Mouse (Mus musculus) layer of hippocampus, adult 8-10 months (tissue): ENCODE results near the gene Ankrd23. TPM values are rescaled to one million over a fixed set of nuclear protein-coding genes. Genes with fewer than 3 reads are reported as not detected.

Experiments used
- microRNA-seq, 2 experiments: library from miRNA; unstranded; fragments of <30 nt; microRNA quantifications; one replicate each; pipeline ENCODE4 v1.2.0; 2022
- total RNA-seq, 4 experiments: library from RNA; stranded (reverse); gene quantifications; 2 replicates each; pipeline ENCODE4 v1.2.4; 2022

Ankrd23 gene
- total RNA-seq, 4 experiments from 2014 or later: 3.7 to 7.7 (median 5.0) TPM

Small RNA genes within 50 kb of the gene (microRNA-seq; reads per million reads assigned to microRNA genes)
- 0 reads per million in 2 experiments for gene Gm47280

Other genes with a start within 250 kb of the Ankrd23 start
- 10 to 100 TPM; 18.1 to 22.0 (median 18.8) TPM for gene Arid5a, start 229.2 kb downstream of the Ankrd23 start, total RNA-seq
- 10 to 100 TPM; 60.0 to 93.5 (median 78.2) TPM for gene Kansl3, start 167.7 kb downstream of the Ankrd23 start, total RNA-seq
- not detected for gene Fer1l5, start 164.6 kb downstream of the Ankrd23 start, total RNA-seq
- 10 to 100 TPM; 56.0 to 81.9 (median 69.0) TPM for gene Lman2l, start 91.6 kb downstream of the Ankrd23 start, total RNA-seq
- 10 to 100 TPM; 14.8 to 17.9 (median 16.2) TPM for gene Cnnm4, start 65.3 kb downstream of the Ankrd23 start, total RNA-seq
- gene Cnnm3, start 25.0 kb downstream of the Ankrd23 start, total RNA-seq: 10 to 100 TPM; 33.3 to 47.2 (median 35.7) TPM
- gene Gm42417, start 2.5 kb upstream of the Ankrd23 start, total RNA-seq: under 1 TPM in 1 of 4 experiments, not detected in 3; 0.38 TPM
- 10 to 100 TPM; 10.3 to 18.2 (median 13.2) TPM for gene Ankrd39, start 10.6 kb upstream of the Ankrd23 start, total RNA-seq
- gene Sema4c, start 21.5 kb upstream of the Ankrd23 start, total RNA-seq: 10 to 100 TPM; 13.8 to 18.3 (median 15.1) TPM
- under 1 TPM in 1 of 4 experiments, not detected in 3; 0.55 TPM for gene Fam178b, start 146.3 kb upstream of the Ankrd23 start, total RNA-seq
- gene Cox5b, start 154.6 kb upstream of the Ankrd23 start, total RNA-seq: 100 to 1,000 TPM; 439 to 655 (median 576) TPM
- gene 4933424G06Rik, start 173.3 kb upstream of the Ankrd23 start, total RNA-seq: under 1 TPM in 1 of 4 experiments, not detected in 3; 0.56 TPM
- 100 to 1,000 TPM; 246 to 261 (median 255) TPM for gene Actr1b, start 177.5 kb upstream of the Ankrd23 start, total RNA-seq
- 1 to 10 TPM; 3.2 to 4.3 (median 3.7) TPM for gene Zap70, start 224.9 kb upstream of the Ankrd23 start, total RNA-seq